Mouse (Mus musculus) layer of hippocampus, adult 8-10 months (tissue): Measurements from ENCODE around the gene Ilk. TPM values are rescaled to one million over a fixed set of nuclear protein-coding genes. Genes with fewer than 3 reads are reported as not detected.

Experiments
- DNase-seq, 2 experiments: peaks; one replicate each; pipeline ENCODE4 v3.0.0; 2022; ENCODE audit warnings: low spot score in 2 of 2
- total RNA-seq, 4 experiments: library from RNA; stranded (reverse); gene quantifications; 2 replicates each; pipeline ENCODE4 v1.2.4; 2022

The Ilk gene
- total RNA-seq, 4 experiments from 2014 or later: 67.9 to 94.5 (median 84.3) TPM

DNA sequence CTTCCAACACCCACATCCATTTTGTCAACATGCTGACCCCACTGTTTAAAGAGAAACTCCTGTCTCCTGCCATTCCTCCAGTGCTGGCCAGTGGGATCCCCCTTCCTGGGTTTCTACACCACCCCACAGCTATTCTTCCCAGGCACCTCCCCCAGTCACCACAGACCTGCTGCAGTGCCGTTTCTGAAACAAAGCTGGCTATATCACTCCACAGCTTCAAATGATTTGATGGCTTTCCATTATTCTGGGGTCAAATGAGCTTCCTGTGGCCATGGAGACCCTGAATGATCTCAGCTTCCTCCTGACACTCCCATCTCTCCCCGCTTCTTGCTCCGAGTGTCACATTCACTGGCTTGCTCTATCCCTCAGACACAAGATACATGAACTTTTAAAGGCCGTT is 48.2 kb downstream of the Ilk start:
- no peak for DNase-seq

DNA sequence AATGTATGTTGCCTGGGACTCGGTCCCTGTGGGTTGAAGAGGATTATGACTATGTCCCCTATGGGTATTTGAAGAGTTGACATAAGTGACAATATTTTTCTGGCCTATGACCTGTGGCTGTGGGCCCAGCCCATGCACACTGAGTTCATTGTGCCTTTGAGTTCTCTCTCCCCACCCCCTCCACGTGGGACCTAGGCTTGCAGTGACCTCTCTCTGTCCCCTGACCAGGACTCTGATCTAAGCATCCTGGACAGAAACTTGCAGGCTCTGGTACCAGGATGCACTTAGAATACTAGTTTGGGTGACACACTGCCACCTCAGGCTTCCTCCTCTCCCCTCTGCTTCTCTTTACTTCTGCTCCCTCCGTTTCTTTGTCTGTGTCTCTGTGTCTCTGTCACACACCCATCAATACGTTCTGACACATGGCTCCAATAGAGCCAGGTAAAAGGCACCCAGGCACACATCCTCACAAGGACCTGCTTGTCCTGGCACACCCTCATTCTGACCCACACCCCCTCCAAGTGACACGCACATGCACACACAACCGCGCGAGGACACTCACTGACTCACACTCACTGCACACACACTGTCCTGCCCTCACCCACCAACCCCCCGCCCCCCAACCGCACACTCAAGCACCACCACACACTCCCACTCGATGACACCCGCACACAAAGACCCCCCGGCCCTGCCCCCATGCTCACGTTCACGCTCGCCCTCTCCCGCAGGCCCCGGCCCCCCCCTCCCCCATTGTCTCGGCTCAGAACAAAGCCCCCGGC is 50.3 kb downstream of the Ilk start:
- DNase-seq: no peak

DNA sequence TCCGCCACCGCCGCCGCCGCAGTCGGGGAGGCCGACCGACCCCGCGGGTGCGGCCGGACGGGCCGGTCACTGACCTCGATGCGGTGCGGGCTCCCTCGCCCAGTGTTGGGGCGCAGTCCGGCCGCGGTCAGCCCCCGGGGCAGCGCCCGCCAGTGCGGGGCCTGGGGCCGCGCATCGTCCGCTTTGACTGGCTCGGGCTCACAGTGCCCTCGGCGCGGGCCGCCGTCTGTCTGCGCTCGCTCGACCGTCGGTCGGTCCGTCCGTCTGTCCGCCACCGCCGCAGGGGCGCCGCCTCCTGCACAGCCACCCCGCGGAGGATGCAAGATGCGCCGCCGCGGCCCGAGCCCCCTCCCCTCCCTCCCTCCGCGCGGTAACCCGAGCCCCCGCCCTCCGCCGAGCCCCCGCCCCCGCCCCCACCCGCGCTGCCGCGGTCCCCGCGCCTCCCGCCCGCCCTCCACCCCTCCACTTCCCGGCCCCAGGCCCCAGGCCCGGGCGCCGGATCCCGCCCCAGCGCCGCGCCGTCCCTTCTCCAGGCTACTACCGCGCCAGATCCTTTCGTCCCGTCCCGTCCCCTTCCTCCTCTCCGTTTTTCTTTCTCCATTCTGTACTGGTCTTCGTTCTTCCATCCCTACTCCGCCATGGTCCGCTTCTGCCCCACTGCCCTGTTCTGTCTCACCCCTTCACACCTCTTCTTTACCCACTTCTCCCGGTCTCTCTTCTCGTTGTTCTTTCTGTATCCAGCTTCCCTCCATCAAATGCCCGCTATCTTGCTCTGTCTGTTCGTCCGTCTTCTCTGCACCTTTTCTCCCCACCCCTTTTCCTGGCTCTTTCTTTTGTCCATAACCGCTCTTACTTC is 51.1 kb downstream of the Ilk start, which contains the start of gene Dchs1:
Gene Dchs1, minus strand, starts transcription at position 370 of the 856 bp plus-strand sequence.
- no peak for DNase-seq

DNA sequence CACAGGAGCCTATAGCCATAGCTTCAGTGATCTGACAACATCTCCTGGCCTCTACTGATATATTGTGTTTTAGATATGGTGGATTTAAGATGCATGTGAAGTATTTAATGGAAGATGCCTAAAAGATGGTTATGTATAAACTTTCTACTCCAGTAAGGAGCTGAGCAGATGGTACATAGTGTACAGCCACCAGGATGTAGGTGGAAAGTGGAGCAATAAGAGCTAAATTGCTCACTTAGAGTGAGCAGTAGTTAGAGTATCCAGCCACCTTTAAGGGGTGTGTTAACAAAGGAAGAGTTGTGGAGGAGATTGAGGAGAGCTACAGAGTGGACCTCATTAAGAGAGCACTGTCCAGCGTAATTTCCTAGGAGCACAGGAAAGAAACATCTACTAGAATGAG is 54.8 kb downstream of the Ilk start:
- no peak for DNase-seq

Other genes with a start within 250 kb of the Ilk start
- 10 to 100 TPM; 82.2 to 87.5 (median 85.0) TPM for gene Smpd1, start 182.2 kb upstream of the Ilk start, total RNA-seq
- gene Apbb1, start 154.9 kb upstream of the Ilk start, total RNA-seq: 100 to 1,000 TPM; 351 to 364 (median 362) TPM
- gene Hpx, start 136.5 kb upstream of the Ilk start, total RNA-seq: under 1 TPM in 3 of 4 experiments, not detected in 1; 0.25 to 0.41 (median 0.31) TPM
- gene Trim3, start 103.0 kb upstream of the Ilk start, total RNA-seq: 100 to 1,000 TPM; 130 to 148 (median 138) TPM
- 10 to 100 TPM; 60.1 to 69.7 (median 65.5) TPM for gene Timm10b, start 96.5 kb upstream of the Ilk start, total RNA-seq
- 100 to 1,000 TPM in 1 of 4 experiments, 10 to 100 TPM in 3; 97.0 to 102 (median 98.2) TPM for gene Arfip2, start 96.2 kb upstream of the Ilk start, total RNA-seq
- gene Gm45799, start 96.0 kb upstream of the Ilk start, total RNA-seq: 10 to 100 TPM in 2 of 4 experiments, 1 to 10 TPM in 2; 6.8 to 15.0 (median 11.0) TPM
- gene Dnhd1, start 85.8 kb upstream of the Ilk start, total RNA-seq: 1 to 10 TPM; 5.0 to 9.8 (median 7.4) TPM
- 10 to 100 TPM in 3 of 4 experiments, 1 to 10 TPM in 1; 9.6 to 13.0 (median 12.7) TPM for gene Rrp8, start 793 bp downstream of the Ilk start, total RNA-seq
- 100 to 1,000 TPM; 102 to 123 (median 111) TPM for gene Taf10, start 7.8 kb downstream of the Ilk start, total RNA-seq
- gene Tpp1, start 15.6 kb downstream of the Ilk start, total RNA-seq: 100 to 1,000 TPM in 1 of 4 experiments, 10 to 100 TPM in 3; 62.3 to 111 (median 75.7) TPM
- 10 to 100 TPM; 11.6 to 13.1 (median 12.1) TPM for gene Dchs1, start 51.1 kb downstream of the Ilk start, total RNA-seq
- 100 to 1,000 TPM in 2 of 4 experiments, 10 to 100 TPM in 2; 91.3 to 108 (median 100) TPM for gene Mrpl17, start 74.5 kb downstream of the Ilk start, total RNA-seq
- 1 to 10 TPM; 1.6 to 7.4 (median 4.7) TPM for gene Gm4070, start 217.4 kb downstream of the Ilk start, total RNA-seq